ENCODE assay signal across 12 mouse cellular contexts in the genomic region with DNA sequence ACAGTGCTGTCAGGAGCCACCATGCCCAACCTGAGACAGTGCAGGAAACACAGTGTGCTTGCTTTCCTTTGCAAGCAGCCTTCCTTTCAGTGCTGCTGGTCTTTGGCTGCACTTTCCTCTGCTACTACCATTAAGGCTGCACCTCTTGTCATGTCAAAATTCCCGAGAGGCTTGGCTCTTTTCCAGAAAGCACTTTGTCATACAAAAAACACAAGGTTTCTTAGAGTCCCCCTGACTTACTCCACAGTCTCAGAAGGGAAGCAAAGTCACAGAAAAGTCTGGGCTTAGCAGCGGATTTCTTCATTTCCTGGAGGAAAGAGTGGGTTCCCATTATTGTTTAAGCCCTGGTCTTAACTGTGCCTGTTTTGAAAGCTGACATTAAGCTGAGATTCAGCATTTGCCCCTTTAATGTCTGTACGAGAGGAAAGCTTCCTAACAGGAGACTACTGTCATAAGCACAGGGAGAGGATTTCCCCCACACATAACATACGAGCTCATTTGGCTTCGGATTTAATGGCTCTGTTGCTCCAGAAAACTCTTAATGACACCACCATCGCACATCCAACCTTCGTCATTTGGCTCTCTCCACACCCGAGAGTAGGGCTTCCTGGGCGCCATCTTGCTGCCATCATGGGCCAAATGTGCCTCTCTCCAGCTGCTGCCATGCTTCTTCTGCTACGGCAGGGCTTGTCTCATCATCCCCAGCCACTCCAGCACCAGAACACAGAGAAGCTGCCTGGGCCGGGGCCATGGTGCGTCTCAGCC.
DNase-seq lines count a peak whose midpoint lies in the region; ATAC-seq lines count a peak whose summit lies in the region.
"Had no signal": no experiment of that assay in that cellular context is flagged by ENCODE, and none has a peak within 500 bp of the region (broad histone marks: within the 10 kb centered on the region; RNA-seq: fewer than 3 reads in every experiment).

No protein-coding gene starts in this region.

- H3K9ac ChIP-seq in forebrain, embryonic 15.5 days (replicated peaks): no peak overlapping the region
- H3K9ac ChIP-seq in kidney, embryonic 16.5 days (replicated peaks; ENCODE audit: low read length): no peak overlapping the region

- H3K9me3 ChIP-seq in forebrain, embryonic 15.5 days: no peaks in the 10 kb centered on the region
- H3K9me3 ChIP-seq in forebrain, embryonic 10.5 days: no peaks in the 10 kb centered on the region
- no peaks in the 10 kb centered on the region for H3K9me3 ChIP-seq in kidney, embryonic 16.5 days (ENCODE audit: low read length)

- no peaks in the 10 kb centered on the region for H3K27me3 ChIP-seq in forebrain, embryonic 15.5 days
- no peaks in the 10 kb centered on the region for H3K27me3 ChIP-seq in forebrain, embryonic 10.5 days (ENCODE audit: poor library complexity, severe bottlenecking)
- H3K27me3 ChIP-seq in kidney, embryonic 16.5 days (ENCODE audit: insufficient read depth, low read length): no peaks in the 10 kb centered on the region

- H3K27ac ChIP-seq in forebrain, embryonic 15.5 days (replicated peaks): 0 out of 2 replicates have a peak overlapping the region, but pooled peaks have one; percentile 7
- H3K27ac ChIP-seq in forebrain, embryonic 10.5 days: no peak overlapping the region
- peak overlapping the region; percentile 70 for H3K27ac ChIP-seq in kidney, embryonic 16.5 days (ENCODE audit: low read length)

- no peaks in the 10 kb centered on the region for H3K36me3 ChIP-seq in forebrain, embryonic 15.5 days
- no peaks in the 10 kb centered on the region for H3K36me3 ChIP-seq in forebrain, embryonic 10.5 days (replicated peaks)
- no peaks in the 10 kb centered on the region for H3K36me3 ChIP-seq in kidney, embryonic 16.5 days (ENCODE audit: insufficient read depth, low read length)

- no peak overlapping the region for H3K4me3 ChIP-seq in forebrain, embryonic 15.5 days
- no peak overlapping the region for H3K4me3 ChIP-seq in forebrain, embryonic 10.5 days
- no peak overlapping the region for H3K4me3 ChIP-seq in kidney, embryonic 16.5 days (ENCODE audit: low read length)
- H3K4me3 ChIP-seq: erythroblast, embryonic 14.5 days had no signal

- H3K4me1 ChIP-seq in forebrain, embryonic 15.5 days: peaks cover 9% of the 10 kb centered on the region; the same call in 1 of the 2 replicates
- no peaks in the 10 kb centered on the region; the same call in 1 of the 2 replicates for H3K4me1 ChIP-seq in forebrain, embryonic 10.5 days
- peaks cover 10% of the 10 kb centered on the region; the same call in 1 of the 2 replicates for H3K4me1 ChIP-seq in kidney, embryonic 16.5 days (ENCODE audit: insufficient read depth, low read length)

- no peak for ATAC-seq in forebrain, embryonic 15.5 days (replicated peaks)
- no peak; the same call in 1 of the 2 replicates for ATAC-seq in kidney, embryonic 16.5 days (ENCODE audit: low FRiP score, low TSS enrichment)
- ATAC-seq: intestine, embryonic 16.5 days had no signal

- WGBS in forebrain, embryonic 15.5 days: 64% methylated on average over 12 of the region's 12 CpGs
- WGBS in forebrain, embryonic 10.5 days: 90% methylated on average over 12 of the region's 12 CpGs
- WGBS in kidney, embryonic 16.5 days: 60% methylated on average over 12 of the region's 12 CpGs

- DNase-seq in forebrain, embryonic 10.5 days (ENCODE audit: extremely low spot score, low spot score): no peak
- DNase-seq in kidney, adult 18-20 months: no peak
- DNase-seq in NIH3T3 (ENCODE audit: low read depth): peak; percentile 29
- peak; percentile 22 to 46 for DNase-seq in heart, postnatal 10 days
- no peak for DNase-seq in left cerebral cortex, adult 9 months (ENCODE audit: low spot score in 2 of 2)
- DNase-seq in Muller cell, postnatal 12 days (ENCODE audit: inconsistent ontology term): no peak
- DNase-seq: gastrocnemius, postnatal 25 days; lung, postnatal 10 days had no signal

- intact Hi-C loops in heart, postnatal 10 days (cut with DNase I): no loop called here

- no peak overlapping the region for H3K4me2 ChIP-seq in forebrain, embryonic 15.5 days (replicated peaks)
- no peak overlapping the region for H3K4me2 ChIP-seq in kidney, embryonic 16.5 days (replicated peaks; ENCODE audit: low read depth, low read length)

Comparison
In these comparisons a context has a peak if more than half of its experiments do, and no peak if none do; other contexts are left out.
1. DNase-seq: peak in NIH3T3 (single experiment) and heart, postnatal 10 days (2 of 2); none in forebrain, embryonic 10.5 days (single experiment), kidney, adult 18-20 months (single experiment), left cerebral cortex, adult 9 months (0 of 2) and Muller cell, postnatal 12 days (single experiment).